Mouse (Mus musculus): Measurements from ENCODE around the gene Anapc15.

Gene Anapc15

DNA sequence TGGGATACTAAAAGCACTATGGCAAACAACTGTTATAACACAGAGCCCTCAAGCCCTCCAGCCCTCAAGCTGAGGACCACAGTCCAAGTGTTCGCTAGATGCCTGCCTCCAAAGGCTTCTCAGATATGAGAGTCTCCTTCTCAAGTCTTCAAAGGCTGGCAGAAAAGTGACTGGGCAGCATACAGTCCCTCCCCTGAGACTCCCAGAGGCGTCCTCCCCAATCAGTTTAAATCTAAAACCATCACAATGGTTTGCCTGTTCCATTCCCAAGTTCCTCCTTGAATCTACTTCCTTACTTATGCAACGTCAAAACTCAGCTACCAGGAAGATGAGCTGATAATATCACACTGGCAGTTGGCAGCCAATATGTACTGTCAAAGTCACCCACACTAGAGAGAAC is at the start of gene Anapc15:
Gene Anapc15, plus strand, starts transcription at position 301 of the 400 bp plus-strand sequence.
- DNase-seq, result no peak

GRCm38 (mm10) chr7:101817861-101818401 is 45.6 kb upstream of the Anapc15 start, which contains the start of gene Phox2a:
Gene Phox2a (plus strand): TSS chr7:101818313.
- no peak for DNase-seq

DNA sequence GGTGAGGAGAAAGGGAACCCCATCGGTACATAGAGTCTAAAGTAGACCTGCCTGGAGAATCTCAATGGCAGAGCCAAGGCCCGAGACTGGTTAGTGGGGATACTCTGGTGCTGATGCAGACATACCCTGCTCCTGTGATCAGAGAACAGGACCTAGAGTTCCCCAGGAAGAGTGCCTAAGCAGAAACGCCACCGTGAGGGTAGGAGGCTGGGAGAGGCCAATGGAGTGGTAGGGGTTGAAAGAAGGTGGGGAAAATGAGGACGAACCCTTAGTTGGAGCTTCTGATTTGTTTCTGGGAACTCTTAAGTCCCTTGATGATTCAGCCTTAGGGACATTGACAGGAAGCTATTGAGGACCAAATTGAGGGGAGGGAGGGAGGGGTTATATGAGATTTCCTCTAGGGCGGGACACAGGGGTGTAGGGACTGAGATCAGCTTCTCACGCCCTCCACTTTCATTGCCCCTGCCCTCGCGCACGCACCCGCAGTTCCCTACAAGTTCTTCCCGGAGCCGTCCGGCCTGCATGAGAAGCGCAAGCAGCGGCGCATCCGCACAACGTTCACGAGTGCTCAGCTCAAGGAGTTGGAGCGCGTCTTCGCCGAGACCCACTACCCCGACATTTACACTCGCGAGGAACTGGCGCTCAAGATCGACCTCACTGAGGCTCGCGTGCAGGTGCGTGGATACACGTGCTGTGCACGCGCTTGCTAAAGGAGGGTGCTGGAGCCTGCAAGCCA is 43.1 kb upstream of the Anapc15 start:
- DNase-seq, result no peak

GRCm38 (mm10) chr7:101821571-101822501 is 41.7 kb upstream of the Anapc15 start:
- peak; percentile 59 for DNase-seq

DNA sequence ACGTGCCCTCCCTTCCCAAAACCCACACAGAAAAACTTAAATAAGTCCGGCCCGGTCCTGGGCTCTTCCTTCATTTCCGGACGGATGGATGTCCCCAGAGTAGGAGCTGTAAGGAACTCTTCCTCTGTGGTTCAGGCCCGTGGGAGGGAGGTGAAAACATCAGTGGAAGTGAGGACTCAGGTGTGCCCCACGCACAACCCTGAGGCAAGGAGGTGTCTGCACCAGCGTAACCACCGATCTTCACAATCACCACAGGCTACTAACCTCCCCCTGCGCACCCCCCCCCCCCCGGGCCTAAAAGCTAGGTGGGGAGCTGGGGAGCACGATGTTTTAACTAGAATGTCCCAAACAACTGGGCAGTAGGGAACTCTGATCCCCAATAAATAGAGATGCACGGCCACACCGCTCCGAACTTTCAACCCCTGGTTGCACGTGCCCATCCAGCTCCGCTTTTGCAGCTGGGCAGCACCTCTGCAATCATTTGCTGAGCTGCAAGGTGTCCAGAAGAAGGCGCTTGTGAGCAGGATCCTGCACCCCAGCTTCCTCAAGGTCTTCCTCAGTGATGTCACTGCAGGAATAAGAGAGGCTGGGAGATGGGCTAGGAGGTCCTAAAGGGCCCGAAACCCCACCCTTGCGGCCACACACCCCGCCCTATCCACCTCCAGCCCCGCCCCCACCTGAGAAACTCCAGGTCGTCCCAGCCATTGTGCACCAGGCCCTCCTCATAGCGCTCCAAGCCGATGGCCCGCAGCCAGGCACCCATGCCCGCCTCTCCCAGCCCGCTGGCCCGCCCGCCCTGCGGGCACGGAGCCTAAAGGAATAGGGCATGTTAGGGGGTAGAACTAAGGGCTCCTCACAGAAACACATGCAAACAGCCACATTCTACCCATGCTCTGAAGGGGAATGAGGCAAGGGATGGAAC is 40.4 kb upstream of the Anapc15 start:
- peak; percentile 77 for DNase-seq

GRCm38 (mm10) chr7:101823758-101824630 is 39.5 kb upstream of the Anapc15 start:
- DNase-seq, result peak; percentile 72

GRCm38 (mm10) chr7:101830373-101830772 is 33.1 kb upstream of the Anapc15 start:
- DNase-seq, result no peak

DNA sequence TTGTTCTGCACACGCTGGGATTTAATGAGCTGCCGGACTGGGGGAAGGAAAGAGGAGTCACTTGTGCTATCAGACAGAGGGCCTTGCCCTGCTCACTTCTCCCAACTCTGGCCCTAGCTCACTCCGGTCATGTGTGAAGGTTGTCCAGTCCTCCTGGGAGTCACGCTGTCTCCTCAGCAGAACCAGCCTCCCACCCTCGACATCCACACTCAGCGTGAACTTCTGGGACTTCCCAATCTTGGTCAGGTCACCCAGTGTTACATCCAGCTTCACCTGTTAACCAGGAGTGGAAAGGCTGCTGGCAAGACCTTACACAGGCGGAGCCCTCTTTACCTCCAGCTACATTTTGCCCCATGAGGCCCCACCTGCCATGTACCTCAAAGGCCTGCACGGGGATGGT is 32.1 kb upstream of the Anapc15 start:
- no peak for DNase-seq

DNA sequence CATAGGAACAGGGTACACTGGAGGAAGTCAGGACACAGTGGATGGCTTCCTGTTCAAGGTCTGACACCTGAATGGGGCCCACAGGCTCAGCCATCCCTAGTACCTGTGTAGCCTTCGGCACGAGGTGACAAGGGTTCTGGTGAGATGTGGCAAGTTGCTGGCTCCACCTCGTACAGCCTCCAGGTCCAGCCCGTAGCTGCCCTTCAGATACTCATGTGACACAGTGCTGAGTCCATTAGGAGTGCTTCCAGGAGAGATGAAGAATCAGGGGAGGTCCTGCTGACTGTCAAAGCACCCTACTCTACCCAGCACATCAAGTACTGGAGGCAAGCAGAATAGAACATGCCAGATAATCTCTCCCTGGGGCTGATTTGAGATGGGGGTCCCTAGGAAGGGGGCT is 31.1 kb upstream of the Anapc15 start:
- no peak for DNase-seq

- no peak for DNase-seq
Measured at GRCm38 (mm10) chr7:101833352-101833751, 30.2 kb upstream of the Anapc15 start.

DNA sequence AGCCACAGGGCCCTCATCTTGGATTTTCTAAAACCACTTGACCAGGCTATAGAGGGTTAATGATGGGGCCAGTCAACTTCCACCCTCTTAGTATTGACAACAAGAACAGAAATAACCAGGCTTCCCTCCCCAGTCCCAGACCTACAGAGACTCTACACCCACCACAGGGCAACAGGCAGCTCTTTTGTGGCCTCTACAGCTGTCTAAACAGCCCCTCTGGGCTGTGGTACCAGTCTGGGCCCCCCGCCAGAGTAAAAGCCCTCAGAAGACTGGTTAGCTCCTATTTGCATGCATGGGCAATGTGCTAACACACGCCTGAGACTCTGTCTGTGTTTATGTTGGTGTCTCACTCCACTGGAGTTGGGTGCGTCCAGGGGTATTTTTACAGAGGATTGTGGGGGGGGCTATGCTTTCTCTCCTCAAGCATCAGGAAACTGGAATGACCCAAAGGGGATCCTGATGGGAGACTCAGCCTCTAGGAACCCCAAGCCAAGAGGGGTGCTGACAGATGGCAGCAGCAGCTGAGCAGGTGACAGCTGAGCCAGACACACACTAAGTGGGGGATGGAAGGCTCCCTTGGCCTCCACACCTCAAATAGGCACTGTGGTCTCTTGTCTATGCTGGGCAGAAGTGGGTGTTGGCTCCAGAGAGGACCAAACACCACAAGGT is 29.5 kb upstream of the Anapc15 start:
- DNase-seq, result no peak

DNA sequence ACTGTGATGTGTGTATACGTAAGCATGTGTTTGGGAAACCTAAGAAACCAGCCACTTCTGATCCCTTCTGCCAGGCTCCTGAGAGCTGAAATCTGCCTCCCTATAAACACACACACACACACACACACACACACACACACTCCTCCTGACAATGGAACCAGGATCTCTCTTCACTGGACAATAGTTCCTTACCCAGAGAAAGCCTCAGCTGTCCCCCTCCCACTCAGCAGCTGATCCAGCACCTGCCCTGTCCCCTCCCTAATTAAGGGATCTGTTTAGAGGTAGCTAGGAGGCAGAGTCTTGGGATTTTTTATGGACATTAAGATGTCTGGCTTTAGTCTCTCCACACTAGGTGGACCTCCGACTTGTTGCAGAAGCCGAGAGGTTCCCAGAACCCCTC is 28.6 kb upstream of the Anapc15 start:
- DNase-seq, result no peak

- no peak for DNase-seq
Measured at GRCm38 (mm10) chr7:101835457-101836109, 27.9 kb upstream of the Anapc15 start.

DNA sequence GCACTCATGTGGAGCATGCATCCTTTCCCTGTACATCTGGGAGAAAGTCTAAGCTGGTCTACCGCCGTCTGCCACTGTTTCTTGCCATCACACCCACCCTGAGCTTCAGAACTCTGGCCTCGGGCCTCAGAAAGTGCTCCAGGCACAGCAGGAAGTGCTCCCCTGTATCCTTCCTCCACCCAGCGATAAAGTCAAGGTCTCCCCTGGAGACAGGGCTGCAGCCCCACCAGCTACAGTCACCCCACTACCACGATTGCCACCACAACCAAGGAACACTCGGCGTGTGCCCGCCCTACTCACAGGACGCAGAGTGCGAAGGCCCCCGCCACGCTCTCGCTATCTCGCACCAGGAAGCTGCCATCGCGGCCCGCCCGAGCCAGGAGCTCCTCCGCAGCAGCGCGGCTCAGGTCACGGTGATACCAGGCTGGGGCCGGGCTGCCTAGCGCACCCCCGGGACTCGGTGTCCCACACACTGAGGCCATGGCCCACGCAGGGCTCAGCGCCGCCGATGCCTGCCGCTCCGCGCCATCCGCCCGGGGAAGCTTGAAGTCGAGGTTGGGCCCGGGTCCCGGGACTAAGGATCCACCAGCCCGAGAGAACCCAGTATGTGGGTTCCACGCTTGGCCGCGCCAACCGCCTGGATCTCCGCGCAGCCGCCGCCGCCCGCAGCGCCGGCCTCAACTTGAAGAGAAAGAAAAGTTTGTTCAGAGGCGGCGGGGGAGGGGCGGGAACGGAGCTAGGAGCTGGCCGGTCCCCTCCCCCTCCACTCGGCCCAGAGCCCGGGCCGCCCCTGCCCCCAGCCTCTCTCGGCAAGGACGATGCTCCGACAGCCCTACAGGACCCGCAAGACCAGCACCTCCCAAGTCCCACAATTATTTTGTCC is 27.0 kb upstream of the Anapc15 start:
- DNase-seq, result peak; percentile 79

DNA sequence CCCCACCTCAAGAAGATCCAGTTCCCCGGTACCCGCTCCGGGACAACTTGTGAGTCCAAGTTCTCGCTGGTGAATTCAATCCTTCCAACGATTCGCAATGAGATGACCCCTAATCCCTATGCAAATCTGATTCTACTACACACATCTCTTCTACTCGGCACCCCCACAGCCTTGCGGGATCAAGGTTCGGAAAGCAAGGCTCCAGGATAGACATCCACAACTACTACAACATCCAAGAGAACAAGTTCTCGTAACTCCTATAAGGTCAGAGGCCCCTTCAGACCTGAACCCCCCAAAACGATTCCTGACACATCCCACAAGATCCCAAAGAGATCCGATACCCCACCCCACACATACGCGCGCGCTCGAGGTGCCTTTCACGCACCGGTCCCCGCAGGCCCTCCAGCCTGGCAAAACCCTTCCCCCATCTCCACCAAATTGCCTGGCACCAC is 26.3 kb upstream of the Anapc15 start:
- DNase-seq, result no peak

- peak; percentile 96 for DNase-seq
Measured at GRCm38 (mm10) chr7:101837606-101838471, 25.7 kb upstream of the Anapc15 start, which contains the start of gene Inppl1. Gene Inppl1 (minus strand): TSS chr7:101838229.

DNA sequence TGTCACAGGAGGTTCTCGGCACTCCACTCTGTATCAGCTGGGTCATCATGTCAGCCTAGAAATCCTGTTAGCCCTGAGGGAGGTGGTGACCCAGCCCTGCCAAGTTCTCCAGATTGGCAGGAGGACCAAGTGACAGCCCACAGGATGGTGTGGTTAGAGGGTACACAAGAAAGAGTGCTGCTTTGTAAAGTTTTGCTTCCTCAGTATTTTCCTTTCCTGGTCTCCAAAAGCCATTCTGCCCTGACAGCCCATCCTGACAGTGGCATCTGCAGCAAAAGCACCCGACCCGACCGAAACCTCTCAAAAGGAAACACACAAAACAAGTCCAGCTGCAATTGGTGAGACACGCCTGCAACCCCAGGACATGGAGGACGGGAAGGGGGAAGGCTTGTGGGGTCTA is 19.3 kb upstream of the Anapc15 start:
- no peak for DNase-seq

GRCm38 (mm10) chr7:101847934-101848333 is 15.6 kb upstream of the Anapc15 start:
- DNase-seq, result no peak
